Mouse (Mus musculus) CH12.LX (cell line): ENCODE data around the gene Ascc1.

Experiments used
- CTCF ChIP-seq, 2 experiments: IDR thresholded peaks in 1 of 2; conservative IDR thresholded peaks in 1 of 2; 2 replicates each; pipeline ENCODE4 v1.5.1; 2011 to 2012; ENCODE audit warnings: low read depth in 2 of 2, low read length in 2 of 2, improper control_type of control experiment in 1 of 2, inconsistent platforms in 1 of 2, mild to moderate bottlenecking in 1 of 2, moderate library complexity in 1 of 2
- MAFK ChIP-seq: IDR thresholded peaks from 2 replicates; pipeline ENCODE4 v1.6.1; 2011; ENCODE audit warnings: low read length, improper control_type of control experiment; ENCODE audit not compliant: insufficient replicate concordance
- UBTF ChIP-seq: IDR thresholded peaks from 2 replicates; pipeline ENCODE4 v1.6.1; 2012; ENCODE audit warnings: low read depth, mild to moderate bottlenecking, inconsistent platforms, low read length, improper control_type of control experiment, moderate library complexity

DNA sequence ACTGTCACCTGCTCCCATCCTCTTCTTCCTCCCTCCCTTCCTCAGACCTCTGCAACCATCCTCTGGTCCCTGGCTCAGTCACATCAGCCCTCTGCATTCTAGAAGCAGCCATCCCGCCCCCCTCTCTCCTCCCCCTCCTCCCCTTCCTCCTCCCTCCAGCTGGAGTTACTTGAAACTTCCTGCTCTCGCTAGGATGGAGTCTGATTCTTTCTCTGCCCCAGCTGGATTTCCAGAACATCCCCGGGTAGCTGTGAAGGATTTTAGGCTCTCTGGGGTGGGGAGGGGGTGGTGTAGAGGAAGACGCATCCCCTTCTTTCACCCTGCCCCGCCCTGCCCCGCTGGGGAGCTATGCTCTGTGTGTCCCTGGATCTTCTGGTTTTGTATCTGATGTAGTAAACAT lies 130.9 kb downstream of the Ascc1 start:
- TF ChIP-seq CTCF (conservative IDR thresholded peaks at IDR 0.05 in 1 of 2, IDR thresholded peaks at IDR 0.05 in 1 of 2; ENCODE audit: low read depth in 2 of 2, low read length in 2 of 2) = no peak
- no peak for TF ChIP-seq MAFK
- TF ChIP-seq UBTF = no peak
